Mouse (Mus musculus) splenic B cell, adult 2 months (primary cell): ENCODE data around the gene Irf2bp2.

Experiments used
- DNase-seq: peaks from one replicate; pipeline ENCODE4 v3.0.0-alpha.2; 2011; ENCODE audit warnings: low read depth, low spot score
- H3K27me3 ChIP-seq: 2 replicates; pipeline ENCODE4 v1.6.1; 2012; ENCODE audit warnings: mild to moderate bottlenecking, low read length, moderate library complexity, mixed read lengths; ENCODE audit not compliant: control insufficient read depth, poor library complexity, insufficient read depth, severe bottlenecking
- H3K36me3 ChIP-seq: 2 replicates; pipeline ENCODE4 v1.6.1; 2012; ENCODE audit warnings: mild to moderate bottlenecking, low read length, moderate library complexity, mixed read lengths; ENCODE audit not compliant: control insufficient read depth, poor library complexity, insufficient read depth, severe bottlenecking

Irf2bp2 gene

DNA sequence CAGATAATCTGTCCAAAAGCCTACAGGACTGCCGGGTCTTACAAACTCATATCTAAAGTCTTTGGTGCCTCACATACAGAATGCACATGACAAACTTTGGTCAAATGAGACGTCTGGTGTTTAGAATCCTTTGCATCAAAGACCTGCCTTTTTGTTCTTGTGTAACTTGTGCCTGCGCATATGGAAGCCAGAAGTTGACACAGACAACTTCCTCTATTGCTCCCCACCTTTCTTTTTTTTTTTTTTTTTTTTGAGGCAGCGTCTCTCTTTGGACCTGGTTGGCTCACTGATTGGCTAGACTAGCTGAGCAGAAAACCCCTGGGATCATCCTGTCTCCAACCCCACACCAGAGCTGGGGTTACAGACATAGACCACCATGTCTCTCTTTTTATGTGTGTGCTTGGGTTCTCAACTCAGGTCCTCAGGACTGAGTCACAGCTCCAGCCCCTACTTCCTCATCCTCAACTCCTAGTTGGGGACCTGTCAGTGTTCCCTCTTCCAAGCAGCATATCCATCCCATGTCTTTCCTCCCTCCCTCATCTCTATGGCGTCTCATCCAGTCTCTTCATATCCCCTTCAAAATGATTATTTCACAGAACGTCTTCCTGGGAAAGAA, 20.6 kb downstream of the Irf2bp2 start:
- no peaks in the 10 kb centered on the region for H3K36me3 ChIP-seq
- no peak for DNase-seq
- H3K27me3 ChIP-seq: no peaks in the 10 kb centered on the region

DNA sequence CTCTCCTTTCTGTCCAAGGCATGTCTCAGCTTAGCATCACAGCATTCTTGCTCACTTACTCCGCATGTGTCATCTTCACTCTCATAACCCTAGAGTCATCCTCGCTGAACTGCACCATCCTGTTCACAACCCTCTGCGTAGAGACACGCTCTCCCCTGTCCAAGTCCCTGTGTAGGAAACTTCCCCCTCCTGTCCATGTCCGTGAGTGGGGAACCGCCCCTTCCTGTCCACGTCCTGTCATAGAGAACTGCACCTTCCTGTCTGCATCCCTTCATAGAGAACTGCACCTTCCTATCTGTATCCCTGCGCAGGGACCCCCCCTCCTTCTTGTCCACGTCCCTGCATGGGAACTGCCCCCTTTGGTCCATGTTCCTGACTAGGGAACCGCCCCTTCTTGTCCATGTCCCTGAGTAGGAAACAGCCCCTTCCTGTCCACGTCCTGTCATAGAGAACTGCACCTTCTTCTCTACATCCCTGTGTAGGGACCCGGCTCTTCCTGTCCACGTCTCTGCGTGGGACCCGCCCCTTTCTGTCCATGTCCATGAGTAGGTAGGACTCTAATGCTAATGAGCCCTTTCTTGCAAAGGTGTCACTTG, 22.6 kb downstream of the Irf2bp2 start:
- DNase-seq: peak; percentile 45
- Histone ChIP-seq H3K27me3 (no peaks in the 10 kb centered on the region), H3K36me3 (no peaks in the 10 kb centered on the region)

DNA sequence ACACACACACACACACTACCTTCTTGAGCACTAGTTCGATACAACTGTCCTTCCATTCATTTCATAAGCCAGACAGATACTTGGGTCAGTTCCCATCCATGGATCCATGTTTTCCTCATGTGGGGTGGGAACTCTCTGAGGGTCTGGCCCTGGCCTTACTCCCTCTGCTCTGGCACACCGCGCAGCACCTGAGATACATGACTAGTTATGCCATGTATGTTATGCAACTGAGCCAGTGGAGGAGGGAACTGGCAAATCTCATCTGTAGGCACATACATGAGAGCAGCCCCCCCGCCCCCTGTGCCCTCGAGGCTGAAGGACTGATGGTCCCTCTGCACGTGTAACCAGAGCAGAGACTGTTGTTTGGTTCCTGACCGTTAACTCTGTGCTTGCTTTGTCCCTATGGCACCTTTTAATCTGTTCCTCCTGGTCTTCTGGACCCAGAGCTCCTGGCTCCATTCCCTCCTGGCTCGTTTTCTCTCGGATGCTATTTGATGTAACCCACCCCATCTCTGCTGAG, 23.2 kb downstream of the Irf2bp2 start:
- no peak for DNase-seq
- Histone ChIP-seq H3K27me3 (no peaks in the 10 kb centered on the region), H3K36me3 (no peaks in the 10 kb centered on the region)

DNA sequence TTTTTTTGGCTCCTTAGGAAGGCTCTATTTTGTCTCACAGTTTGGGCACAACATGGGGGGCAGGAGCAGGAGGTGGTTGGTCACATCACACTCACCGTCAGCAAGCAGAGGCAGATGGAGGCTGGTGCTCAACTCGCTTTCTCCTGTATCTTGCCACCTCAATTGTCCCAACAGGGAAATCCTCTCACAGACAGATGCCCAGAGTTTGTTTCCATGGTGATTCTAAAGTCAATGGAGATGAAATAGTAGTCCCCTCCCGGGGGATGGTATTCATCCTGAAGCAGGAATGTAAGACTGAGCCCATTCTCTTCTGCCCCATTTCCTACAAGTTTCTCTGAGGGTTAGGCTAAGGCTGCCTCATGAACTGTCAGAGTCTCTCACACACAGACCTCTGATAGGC, 23.7 kb downstream of the Irf2bp2 start:
- no peak for DNase-seq
- Histone ChIP-seq H3K27me3 (no peaks in the 10 kb centered on the region), H3K36me3 (no peaks in the 10 kb centered on the region)

DNA sequence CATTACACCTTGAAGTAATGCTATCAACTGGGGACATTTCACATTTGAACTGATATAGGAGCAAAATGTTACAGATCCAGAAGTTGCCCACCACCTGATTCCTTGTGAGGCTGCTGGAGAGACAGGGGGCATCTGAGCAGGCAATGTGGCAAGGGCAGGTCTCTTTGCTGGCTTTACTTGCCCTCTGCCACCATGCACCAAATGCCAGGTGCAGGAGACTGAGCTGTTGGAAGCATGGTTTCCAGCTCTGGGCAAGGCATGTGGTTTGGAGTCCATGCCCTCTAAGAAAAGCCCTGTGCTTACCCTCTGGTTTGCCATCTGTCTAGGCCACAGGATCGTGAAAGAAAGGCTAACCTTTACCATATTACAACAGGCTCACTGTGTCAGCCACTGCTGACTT, 24.1 kb downstream of the Irf2bp2 start:
- H3K27me3 ChIP-seq: no peaks in the 10 kb centered on the region
- DNase-seq: no peak
- no peaks in the 10 kb centered on the region for H3K36me3 ChIP-seq

DNA sequence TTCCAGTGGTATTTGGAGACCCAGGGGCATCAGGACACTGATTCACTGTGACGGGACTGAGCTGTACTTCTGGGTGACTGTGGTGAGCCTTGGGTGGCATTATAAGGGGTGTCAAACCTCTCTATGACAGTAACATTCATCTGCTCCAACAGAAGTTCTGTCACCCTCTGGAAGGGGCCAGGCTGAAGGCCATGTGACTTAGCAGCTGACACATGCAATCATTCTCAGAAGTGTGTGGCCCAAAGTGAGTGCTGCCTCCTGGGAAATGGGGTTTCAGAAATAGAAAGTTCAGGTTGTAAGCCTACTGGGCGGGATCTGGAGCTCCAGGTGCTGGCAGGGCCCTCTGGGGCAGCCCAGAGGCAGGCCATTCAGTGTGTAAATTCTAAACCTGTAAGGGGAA, 26.1 kb downstream of the Irf2bp2 start:
- H3K36me3 ChIP-seq: no peaks in the 10 kb centered on the region
- H3K27me3 ChIP-seq: no peaks in the 10 kb centered on the region
- no peak for DNase-seq

DNA sequence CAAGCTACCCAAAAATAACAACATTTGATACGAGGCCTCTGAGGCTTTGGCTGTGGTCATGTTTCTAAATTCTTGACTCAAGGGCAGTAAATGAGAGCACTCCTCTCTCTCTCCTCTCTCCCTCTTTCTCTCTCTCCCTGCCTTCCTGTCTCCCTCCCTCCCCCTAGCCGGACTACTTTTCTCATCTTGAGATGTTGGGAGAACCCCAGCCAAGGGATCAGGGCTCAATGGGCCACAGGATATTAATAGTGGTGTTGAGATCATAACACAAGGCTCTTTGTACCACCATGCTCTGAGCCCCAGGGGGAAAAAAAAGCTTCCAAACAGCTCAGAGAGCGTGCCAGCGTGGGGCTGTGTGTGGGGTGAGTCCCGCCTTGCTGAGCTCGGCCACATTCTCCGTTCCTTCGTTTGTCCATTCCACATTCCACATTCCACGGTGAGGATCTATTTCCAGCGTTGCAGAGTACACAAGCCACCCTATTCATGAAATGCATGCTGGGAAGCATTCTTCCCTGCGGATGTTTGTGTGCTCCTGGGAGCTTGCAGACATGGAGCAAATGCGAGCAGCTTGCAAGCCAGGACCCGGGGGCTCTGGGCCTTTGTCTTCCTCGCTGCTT, 27.2 kb downstream of the Irf2bp2 start:
- H3K36me3 ChIP-seq: no peaks in the 10 kb centered on the region
- DNase-seq: no peak
- H3K27me3 ChIP-seq: no peaks in the 10 kb centered on the region

DNA sequence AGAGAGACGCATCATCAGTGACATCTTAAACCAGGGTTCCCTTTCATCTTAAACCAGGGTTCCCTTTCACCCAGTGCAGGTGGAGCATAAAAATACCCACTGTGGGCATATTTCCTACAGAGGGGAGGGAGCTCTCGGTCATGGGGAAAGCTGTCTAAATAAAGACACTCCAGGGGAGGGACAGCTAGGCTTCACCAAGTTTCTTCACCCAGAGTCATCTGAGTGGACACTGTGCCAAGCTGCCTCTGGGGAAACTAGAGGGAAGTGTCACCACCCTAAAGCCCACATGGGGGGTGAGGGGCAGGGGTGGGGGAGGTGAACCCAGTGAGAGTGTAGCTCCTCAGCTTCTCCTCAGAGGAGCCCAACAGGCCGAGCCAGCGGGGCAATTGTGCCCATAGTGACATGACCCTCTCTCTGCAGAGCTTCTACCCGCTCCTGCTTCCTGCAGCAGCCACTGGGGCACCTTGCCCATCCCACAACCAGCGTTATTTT, 27.8 kb downstream of the Irf2bp2 start:
- no peaks in the 10 kb centered on the region for H3K27me3 ChIP-seq
- no peak for DNase-seq
- H3K36me3 ChIP-seq: no peaks in the 10 kb centered on the region

DNA sequence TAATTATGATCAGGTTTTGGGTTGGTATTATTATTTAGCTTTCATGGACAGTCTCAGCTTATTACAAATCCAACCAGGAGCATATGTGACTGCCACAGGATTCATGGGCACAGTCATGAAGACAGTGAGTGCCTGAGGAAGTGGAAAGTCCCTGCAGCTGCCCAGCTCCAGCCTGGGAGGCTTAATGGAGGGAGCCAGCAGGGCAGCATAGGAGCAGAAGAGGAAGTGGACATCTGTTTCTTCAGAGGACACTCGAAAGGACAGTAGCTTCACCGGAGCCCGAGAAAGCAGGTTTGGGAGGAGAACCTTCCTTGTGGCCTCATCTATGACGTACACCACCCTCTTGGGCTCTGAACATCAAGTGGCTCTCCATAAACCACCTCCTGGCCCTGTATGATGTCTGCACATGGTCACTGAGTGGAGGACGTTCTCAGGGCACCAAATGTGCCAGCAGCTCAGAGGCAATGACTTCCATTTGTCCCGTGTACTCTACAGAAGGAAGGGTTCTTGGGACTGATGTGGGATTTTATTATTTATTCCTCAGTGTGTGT, 28.5 kb downstream of the Irf2bp2 start:
- Histone ChIP-seq H3K27me3 (no peaks in the 10 kb centered on the region), H3K36me3 (no peaks in the 10 kb centered on the region)
- DNase-seq: no peak

DNA sequence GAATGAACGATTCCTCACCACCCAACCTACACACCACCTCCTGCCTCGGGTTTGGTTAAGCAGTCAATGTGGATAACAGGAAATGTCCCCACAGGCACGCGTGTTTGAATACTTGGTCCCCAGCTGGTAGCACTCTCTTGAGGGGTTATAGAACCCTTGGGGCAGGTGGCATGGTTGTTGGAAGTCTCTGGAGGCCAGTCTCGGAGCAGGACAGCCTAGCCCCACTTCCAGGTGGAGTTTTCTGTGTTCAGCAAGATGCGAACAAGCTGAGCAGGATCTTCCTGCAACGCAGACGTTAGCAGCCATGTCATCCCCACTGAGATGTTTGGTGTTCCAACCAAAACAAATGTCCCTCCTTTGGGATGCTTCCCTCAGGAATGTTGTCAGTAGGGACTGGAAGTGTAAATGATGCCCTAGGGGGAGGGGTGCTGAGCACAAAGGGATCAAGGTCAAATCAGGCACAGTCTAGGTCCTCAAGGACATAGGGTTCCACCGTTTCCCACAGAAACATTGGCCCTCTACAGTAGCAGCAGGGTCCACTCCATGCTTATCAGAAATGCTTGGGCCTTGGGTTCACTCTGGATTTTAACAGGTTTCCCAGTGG, 29.1 kb downstream of the Irf2bp2 start:
- DNase-seq: no peak
- Histone ChIP-seq H3K36me3 (no peaks in the 10 kb centered on the region), H3K27me3 (no peaks in the 10 kb centered on the region)

DNA sequence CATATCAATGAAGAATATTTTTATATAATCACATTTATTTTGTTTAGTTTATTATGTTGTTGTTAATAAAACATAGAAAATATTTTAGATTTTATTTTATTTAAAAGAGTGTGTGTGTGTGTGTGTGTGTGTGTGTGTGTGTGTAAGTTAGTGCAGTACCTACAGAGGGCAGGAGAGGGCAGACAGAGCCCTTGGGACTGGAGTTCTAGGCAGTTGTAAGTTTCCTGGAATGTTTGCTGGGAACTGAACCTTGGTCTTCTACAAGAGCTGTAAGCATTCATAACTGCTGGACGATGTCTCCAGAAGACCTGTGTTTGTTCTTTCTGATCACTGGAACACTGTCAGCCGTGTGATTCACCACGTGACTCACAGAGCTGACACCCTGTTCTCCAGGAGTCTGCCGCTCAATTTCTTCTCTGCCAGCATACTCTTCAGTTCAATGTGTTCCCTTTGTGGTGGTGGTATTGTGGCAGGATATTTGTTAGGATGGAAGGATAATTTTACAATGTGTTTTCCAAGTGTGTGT, 32.4 kb downstream of the Irf2bp2 start:
- H3K36me3 ChIP-seq: no peaks in the 10 kb centered on the region
- no peak for DNase-seq
- H3K27me3 ChIP-seq: 0 out of 2 replicates have a peak, but pooled peaks cover 2% of the 10 kb centered on the region

DNA sequence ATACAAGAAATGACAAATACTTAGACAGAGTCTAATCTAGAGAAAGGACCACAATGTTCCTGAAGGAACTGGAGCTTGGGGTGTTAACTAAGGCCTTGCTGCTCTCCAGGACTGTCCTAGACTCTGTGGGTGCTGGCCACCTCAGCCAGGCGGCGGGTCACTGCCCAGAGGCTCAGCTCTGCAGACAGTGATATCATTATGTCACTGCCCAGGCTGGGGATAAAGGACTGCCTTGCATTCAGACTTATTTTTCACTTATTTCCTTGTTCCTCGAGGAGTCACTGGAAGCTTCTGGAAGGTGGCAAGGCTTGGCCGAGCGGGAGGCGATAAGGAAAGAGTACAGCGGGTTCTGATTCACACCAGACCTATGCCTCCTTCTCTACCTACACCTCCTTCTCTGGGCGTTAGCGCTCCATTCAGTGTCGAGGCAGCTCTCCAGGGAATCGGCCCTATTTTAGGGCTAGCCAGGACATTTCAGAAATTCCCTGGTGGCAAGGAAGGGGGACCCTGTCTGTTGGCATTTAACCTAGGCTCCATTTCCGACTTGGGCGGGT, 35.3 kb downstream of the Irf2bp2 start:
- Histone ChIP-seq H3K36me3 (no peaks in the 10 kb centered on the region), H3K27me3 (0 out of 2 replicates have a peak, but pooled peaks cover 2% of the 10 kb centered on the region)
- no peak for DNase-seq

DNA sequence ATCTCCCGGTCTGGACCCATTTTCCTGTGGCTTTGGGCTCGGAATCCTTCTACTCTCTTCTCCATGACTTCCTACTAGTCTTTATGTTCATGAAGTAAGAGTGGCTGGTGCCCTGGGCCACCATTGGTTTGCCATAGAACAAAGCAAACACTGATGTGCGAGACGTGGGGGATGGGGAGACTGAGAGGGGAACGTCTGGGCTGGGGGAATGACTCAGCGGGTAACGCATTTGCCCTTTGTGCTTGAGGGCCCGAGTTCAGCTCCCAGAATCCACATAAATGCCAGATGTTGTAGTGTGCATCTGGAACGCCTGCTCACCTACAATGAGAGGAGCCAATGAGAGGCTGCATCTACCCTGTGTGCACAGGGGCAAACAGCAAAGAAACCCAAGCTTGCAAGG, 36.4 kb downstream of the Irf2bp2 start:
- no peaks in the 10 kb centered on the region for H3K36me3 ChIP-seq
- no peak for DNase-seq

DNA sequence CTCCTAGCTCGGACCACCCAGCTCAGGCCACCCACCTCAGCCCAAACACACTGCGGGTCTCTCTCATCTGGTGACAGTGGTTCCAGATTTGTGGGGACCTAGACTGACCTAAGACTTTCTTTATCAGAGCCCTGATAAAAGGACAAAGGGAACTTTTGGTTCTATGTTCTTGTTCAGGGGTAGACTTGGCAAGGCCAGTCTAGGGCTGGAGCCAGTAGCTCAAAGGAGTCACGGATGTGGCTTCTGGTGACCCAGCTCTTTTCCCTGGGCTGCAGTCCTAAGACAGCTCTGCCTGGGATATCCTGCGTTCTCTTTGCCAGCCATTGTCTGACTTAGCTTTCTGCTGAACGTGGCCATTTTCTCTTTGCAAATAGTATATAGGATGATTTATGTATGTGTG, 37.1 kb downstream of the Irf2bp2 start:
- no peak for DNase-seq
- Histone ChIP-seq H3K27me3 (0 out of 2 replicates have a peak, but pooled peaks cover 2% of the 10 kb centered on the region), H3K36me3 (no peaks in the 10 kb centered on the region)

More for the DNA sequence above, 36.4 kb downstream of the Irf2bp2 start:
- 0 out of 2 replicates have a peak, but pooled peaks cover 2% of the 10 kb centered on the region for H3K27me3 ChIP-seq
